Mouse (Mus musculus) heart, postnatal 25 days (tissue): ENCODE measurements around the gene Sh2d1b2. TPM values are rescaled to one million over a fixed set of nuclear protein-coding genes. Genes with fewer than 3 reads are reported as not detected.
"Not testable (repeated sequence)": the region's sequence is repeated elsewhere in the genome, so short reads cannot be mapped to it uniquely, and the experiment has no call there.

Experiments
- DNase-seq: peaks from one replicate; pipeline ENCODE4 v3.0.0; 2022; ENCODE audit warnings: low spot score
- intact Hi-C: fragments of 180-260 bp; cut with DNase I; formaldehyde crosslinking; loops from one replicate; pipeline ENCODE4 v1.15.1; 2025
- total RNA-seq, 2 experiments: library from RNA; stranded (reverse); gene quantifications; 2 replicates each; pipeline ENCODE4 v1.2.3; 2021

The Sh2d1b2 gene
- not detected for total RNA-seq

DNA sequence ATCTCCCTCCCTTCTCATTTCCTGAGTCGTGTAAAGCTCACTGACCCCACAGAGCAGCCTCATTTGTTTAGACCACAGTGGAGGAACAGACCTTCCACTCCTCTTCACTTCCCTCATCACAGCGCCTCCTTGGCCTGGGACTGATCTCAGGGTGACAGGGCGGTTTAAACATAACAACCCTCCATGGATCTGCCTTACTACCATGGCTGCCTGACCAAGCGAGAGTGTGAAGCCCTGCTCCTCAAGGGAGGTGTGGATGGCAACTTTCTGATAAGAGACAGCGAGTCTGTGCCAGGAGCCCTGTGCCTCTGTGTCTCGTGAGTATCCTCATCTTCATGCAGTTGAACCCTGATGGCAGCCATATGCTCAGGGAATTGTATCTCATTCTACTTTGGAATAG is at the start of gene Sh2d1b2:
Gene Sh2d1b2, plus strand, starts transcription at position 62 of the 400 bp plus-strand sequence.
- intact Hi-C loops, DNase-seq: not testable (repeated sequence)

GRCm38 (mm10) chr1:170185137-170185536 is 47.4 kb upstream of the Sh2d1b2 start:
- no peak for DNase-seq
- intact Hi-C loops, result no loop called here

DNA sequence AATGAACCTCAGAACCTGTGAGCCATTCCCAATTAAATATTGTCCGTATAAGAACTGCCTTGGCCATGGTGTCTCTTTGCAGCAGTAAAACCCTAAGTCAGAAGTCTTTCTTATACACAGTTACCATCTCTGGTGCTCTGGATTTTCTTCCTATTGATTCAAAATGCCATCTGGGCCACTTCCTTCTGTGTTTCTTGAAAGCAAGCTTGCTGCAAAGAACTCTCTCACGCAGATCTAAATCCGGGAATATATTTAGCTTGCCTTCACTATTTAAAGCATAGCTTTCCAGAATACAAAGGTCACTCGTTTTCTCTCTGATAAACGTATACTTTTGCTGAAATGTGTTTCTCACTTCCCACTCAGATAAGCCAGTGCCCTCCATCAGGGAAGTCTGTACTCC is 46.0 kb upstream of the Sh2d1b2 start:
- intact Hi-C loops, result no loop called here
- DNase-seq, result no peak

GRCm38 (mm10) chr1:170188601-170189000 is 43.9 kb upstream of the Sh2d1b2 start:
- peak; percentile 82 for DNase-seq
- intact Hi-C loops, result no loop called here

DNA sequence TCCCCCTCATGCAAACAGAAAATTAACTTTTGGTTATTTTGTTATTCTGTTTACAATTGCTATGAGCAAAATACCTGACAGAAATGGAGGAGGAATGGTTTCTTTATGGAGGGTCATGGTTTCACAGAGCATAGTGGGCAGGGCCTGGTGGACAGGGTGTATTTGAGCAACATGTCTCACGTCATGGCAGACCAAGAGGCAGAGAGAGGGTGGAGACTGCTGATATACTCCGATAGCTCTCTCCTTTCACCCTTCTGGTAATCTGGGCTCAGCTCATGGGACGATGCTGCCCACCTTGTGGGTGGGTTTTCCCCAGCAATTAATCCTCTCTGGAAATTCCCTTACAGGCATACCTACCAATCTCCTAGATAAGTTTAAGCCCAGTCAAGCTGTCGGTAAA is 42.3 kb upstream of the Sh2d1b2 start:
- no peak for DNase-seq
- intact Hi-C loops, result no loop called here

DNA sequence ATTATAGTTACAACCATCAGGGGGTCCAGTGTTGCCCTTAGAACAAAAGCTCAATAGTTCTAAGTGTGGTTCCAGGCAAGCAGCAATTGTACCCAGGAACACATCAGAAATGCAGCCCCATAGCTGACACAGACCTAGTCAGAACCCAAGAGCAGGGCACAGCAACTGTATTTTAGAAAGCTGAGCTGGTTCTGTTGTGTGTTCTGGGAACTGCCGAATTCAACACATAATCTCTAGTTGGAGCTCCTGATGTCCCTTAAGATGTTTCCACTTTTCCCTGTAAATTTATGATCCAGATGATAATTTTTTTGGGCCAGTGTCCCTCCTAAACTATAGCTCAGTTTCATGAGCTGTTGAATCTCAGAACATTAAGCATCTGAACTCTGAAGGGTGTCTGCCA is 40.6 kb upstream of the Sh2d1b2 start:
- no peak for DNase-seq
- intact Hi-C loops, result no loop called here

- intact Hi-C loops, result no loop called here
- no peak for DNase-seq
Measured at GRCm38 (mm10) chr1:170196211-170196610, 36.3 kb upstream of the Sh2d1b2 start.

DNA sequence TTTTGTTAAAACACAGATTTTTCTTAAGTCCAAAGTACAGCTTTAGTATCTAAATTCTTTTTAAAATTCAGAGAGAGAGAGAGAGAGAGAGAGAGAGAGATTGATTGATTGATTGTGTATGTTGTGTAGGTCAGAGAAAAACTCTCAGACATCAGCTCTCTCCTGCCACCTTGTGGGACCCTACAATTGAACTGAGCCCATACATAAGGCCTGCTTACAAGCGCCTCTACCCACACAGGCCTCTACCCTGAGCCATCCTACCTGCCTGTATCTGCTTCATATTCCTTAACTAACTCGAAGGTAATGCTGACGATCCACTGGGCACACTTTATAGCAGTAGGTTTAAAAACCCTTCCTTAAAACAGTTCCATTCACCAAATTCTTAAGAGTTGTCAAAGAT is 32.2 kb upstream of the Sh2d1b2 start:
- DNase-seq, result no peak
- intact Hi-C loops, result loop anchor here (5.0 kb wide), 1 partner anchor 38 kb away; no protein-coding TSS in a partner anchor

- DNase-seq, result no peak
- intact Hi-C loops, result no loop called here
Measured at GRCm38 (mm10) chr1:170206395-170206794, 26.2 kb upstream of the Sh2d1b2 start.

- no peak for DNase-seq
- intact Hi-C loops, result no loop called here
Measured at GRCm38 (mm10) chr1:170213181-170213879, 19.2 kb upstream of the Sh2d1b2 start.

GRCm38 (mm10) chr1:170214383-170214756 is 18.2 kb upstream of the Sh2d1b2 start:
- intact Hi-C loops, result no loop called here
- DNase-seq, result no peak

DNA sequence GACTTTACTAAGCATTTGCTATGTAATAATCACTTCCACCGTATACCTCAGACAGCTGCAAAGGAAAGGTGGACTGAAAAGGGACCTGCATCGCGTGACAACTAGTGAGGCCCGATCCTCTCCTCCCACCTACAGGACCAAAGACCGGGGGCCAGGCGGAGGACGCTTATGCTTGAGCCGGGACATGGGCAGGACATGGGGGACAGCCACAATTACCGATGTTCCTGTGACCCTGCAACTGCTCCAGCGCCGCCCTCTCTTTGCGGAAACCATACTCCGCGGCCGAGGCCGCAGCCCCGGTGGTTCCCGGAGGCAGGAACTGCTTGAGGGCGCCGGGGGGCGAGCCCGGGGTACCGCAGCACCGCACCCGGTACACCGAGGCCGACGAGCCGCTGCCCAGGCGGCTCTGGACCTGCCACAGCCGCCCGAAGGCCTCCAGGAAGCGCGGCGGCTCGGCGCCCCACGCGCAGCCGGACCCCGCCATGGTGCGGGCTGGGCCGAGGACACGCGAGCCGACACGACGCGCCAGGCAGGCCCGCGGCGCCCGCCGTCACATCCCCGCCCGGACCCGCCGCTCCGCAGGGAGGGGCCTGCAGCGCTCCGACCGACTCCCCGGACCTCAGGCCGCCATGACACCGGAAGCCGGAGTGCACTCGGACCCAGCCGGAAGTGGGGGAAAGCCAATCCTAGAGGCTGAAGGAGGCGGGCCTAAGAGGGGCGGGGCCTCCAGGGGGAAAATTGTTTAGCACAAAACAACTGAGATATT is 17.6 kb upstream of the Sh2d1b2 start, which contains the start of gene Uhmk1:
Gene Uhmk1, minus strand, starts transcription at position 641 of the 766 bp plus-strand sequence.
- intact Hi-C loops, result no loop called here
- DNase-seq, result peak; percentile 85

DNA sequence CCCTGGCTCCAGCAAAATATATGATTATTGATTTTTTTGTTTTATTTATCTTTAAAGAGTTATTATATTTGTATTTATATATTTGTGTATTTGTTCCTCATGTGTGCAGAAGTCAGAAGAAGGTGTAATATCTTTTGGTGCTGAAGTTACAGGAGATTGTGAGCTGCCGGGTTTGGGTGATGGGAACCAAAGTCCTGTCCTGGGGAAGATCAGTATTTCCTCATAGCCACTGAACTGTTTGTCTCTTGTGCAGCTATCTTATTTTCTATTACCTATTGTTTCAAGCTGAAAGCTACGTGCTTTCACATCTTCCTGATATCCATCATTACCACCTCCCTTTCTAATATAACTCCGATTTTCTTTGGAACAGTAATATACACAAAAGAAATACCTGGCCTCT is 17.0 kb upstream of the Sh2d1b2 start:
- intact Hi-C loops, result no loop called here

GRCm38 (mm10) chr1:170218091-170218884 is 14.3 kb upstream of the Sh2d1b2 start:
- intact Hi-C loops, result loop anchor here (2.0 kb wide), 1 partner anchor 395 kb away; no protein-coding TSS in a partner anchor
- DNase-seq, result no peak

More for the DNA sequence above, 17.0 kb upstream of the Sh2d1b2 start:
- no peak for DNase-seq

DNA sequence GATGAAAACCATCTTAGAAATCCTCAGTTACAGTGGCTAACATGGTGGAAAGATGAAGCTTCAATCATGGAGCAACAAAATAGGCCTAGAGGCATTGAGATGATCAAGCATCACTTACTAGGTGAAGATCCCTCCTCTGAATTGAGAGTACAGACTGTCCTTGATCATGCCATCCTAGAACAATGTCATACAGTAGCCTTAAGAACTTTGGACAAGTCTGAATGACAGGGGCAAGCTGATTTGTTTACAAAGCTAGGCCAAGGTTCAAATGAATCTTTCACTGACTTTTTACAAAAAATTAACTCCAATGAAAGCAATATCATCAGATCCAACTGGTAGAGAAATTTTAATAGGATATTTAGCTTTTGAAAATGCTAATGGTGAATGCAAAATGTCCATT is 12.2 kb upstream of the Sh2d1b2 start:
- intact Hi-C loops, result no loop called here
- DNase-seq, result no peak

DNA sequence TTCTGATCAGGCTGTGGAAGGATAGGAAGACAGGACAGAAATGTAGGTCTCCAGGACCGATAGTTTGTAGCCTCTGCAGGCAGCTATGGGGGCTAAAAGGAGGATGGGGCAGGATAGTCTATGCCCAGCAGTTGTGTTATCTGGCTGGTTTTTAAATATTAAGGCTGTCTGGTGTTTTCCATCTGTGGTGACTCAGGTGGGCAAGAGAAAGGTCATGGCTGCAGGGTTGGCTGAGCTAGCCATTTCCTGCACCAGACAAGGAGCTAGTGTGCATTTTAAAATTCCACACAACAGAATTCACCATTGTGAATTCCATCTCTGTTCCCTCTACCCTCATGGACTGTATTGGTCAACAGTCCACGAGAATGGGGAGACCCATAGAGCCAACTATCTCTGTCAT is 9.3 kb upstream of the Sh2d1b2 start:
- no peak for DNase-seq
- intact Hi-C loops, result no loop called here

- intact Hi-C loops, result no loop called here
- DNase-seq, result no peak
Measured at GRCm38 (mm10) chr1:170245016-170245415, 12.5 kb downstream of the Sh2d1b2 start.

DNA sequence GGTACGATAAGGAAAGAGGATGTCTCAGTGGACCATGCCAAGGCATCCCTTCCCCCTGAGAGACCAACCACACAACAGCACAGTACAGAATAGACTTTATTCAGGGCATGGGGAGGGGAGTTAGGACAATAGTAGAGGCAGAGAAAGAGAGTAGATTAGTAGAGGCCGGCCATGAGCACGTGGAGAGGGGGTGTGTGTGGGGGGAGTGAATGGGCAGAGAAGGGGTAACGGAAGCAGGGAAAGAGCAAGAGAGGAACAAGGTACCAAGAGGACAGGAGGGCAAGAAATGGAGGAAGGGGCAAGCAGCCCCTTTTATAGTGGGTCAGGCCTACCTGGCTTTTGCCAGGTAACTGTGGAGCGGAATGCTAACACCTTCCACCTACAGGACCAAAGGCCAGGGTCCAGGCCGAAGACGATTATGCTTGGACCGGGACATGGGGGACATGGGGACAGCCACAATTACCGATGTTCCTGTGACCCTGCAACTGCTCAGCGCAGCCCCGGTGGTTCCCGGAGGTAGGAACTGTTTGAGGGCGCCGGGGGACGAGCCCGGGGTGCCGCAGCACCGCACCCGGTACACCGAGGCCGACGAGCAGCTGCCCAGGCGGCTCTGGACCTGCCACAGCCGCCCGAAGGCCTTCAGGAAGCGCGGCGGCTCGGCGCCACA is 22.5 kb downstream of the Sh2d1b2 start:
- no peak for DNase-seq
- intact Hi-C loops, result no loop called here

GRCm38 (mm10) chr1:170255560-170255910 is 23.0 kb downstream of the Sh2d1b2 start:
- DNase-seq, result peak; percentile 76
- intact Hi-C loops, result no loop called here

DNA sequence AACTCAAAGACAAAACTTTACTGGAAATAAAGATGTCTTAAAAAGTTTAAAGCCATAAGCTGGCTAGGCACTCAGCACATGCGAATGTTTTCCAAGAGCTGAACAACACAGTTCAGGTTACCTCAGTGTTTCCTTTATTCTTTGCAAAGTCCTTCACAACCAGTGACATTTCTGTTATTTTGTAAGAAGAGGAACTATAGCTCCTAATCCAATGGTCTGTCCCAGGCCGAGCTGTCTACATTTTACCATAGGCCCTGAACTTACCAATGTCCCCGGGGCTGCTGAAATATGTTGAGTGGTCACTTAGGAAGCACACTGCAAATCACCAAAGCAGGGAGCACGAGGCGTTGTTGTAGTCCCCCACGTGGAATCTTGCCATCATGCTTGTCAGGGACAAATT is 37.7 kb downstream of the Sh2d1b2 start:
- intact Hi-C loops, result no loop called here
- no peak for DNase-seq
